Mouse (Mus musculus) lung, embryonic 14.5 days (tissue): ENCODE measurements around the gene Maml2. TPM values are rescaled to one million over a fixed set of nuclear protein-coding genes. Genes with fewer than 3 reads are reported as not detected.

Experiments
- ATAC-seq: fragments of 200-750 bp; cut with Nextera tagmentation; 2 replicates; pipeline ENCODE4 v1.8.0; 2017; ENCODE audit warnings: mild to moderate bottlenecking, moderate TSS enrichment, moderate library complexity; ENCODE audit not compliant: insufficient read depth
- DNase-seq: peaks from one replicate; pipeline ENCODE4 v3.0.0-alpha.2; 2015
- H3K27ac ChIP-seq: fragments of 300-500 bp; sonication (generic); 2 replicates; pipeline ENCODE4 v1.5.1; 2014; ENCODE audit warnings: low read depth, mild to moderate bottlenecking, moderate library complexity
- H3K27me3 ChIP-seq: fragments of 300-500 bp; sonication (generic); 2 replicates; pipeline ENCODE4 v1.6.1; 2014; ENCODE audit warnings: low read length, control low read depth; ENCODE audit not compliant: insufficient read depth
- H3K36me3 ChIP-seq: fragments of 300-500 bp; sonication (generic); 2 replicates; pipeline ENCODE4 v1.6.1; 2014; ENCODE audit warnings: control low read depth; ENCODE audit not compliant: insufficient read depth
- H3K4me1 ChIP-seq: fragments of 300-500 bp; sonication (generic); 2 replicates; pipeline ENCODE4 v1.6.1; 2014; ENCODE audit warnings: antibody characterized with exemption, control low read depth; ENCODE audit not compliant: insufficient read depth
- H3K4me2 ChIP-seq: fragments of 300-500 bp; sonication (generic); 2 replicates; pipeline ENCODE4 v1.6.1; 2014; ENCODE audit warnings: mild to moderate bottlenecking
- H3K4me3 ChIP-seq: fragments of 300-500 bp; sonication (generic); 2 replicates; pipeline ENCODE4 v1.5.1; 2014; ENCODE audit warnings: low read depth, low read length
- H3K9ac ChIP-seq: fragments of 300-500 bp; sonication (generic); 2 replicates; pipeline ENCODE4 v1.6.1; 2014
- H3K9me3 ChIP-seq: fragments of 300-500 bp; sonication (generic); 2 replicates; pipeline ENCODE4 v1.6.1; 2016; ENCODE audit warnings: low read depth, low read length, control low read depth
- CTCF ChIP-seq: IDR thresholded peaks from 2 replicates; pipeline ENCODE4 v1.5.1; 2016; ENCODE audit warnings: antibody characterized with exemption, low read depth
- WGBS: fragments of 180-500 bp; shearing (Covaris S2); extraction: QIAGEN DNeasy Blood & Tissue Kit; methylation state at CpG from one replicate; pipeline ENCODE4 v1.1.7; 2014; 5-methylcytosine and 5-hydroxymethylcytosine counted together
- polyA plus RNA-seq: library from polyadenylated mRNA; unstranded; fragments of >200 nt; fragmentation: Nextera tagmentation; extraction: Ambion mirVana; gene quantifications from 2 replicates; pipeline ENCODE4 v1.2.1, GENCODE M21; 2014

Gene Maml2
- polyA plus RNA-seq, 1 experiment from 2014 or later: 12.3 TPM

- Histone ChIP-seq H3K4me1 (peaks cover 14% of the 10 kb centered on the region), H3K9ac (no peak within 1 kb of the TSS), H3K27me3 (no peaks in the 10 kb centered on the region), H3K4me2 (no peak within 1 kb of the TSS), H3K9me3 (no peaks in the 10 kb centered on the region), H3K36me3 (no peaks in the 10 kb centered on the region), H3K4me3 (no peak within 1 kb of the TSS), H3K27ac (peak within 1 kb of the TSS; percentile 65; the same call in 1 of the 2 replicates)
- no peak for TF ChIP-seq CTCF
- peak; percentile 22; the same call in 1 of the 2 replicates for ATAC-seq
- DNase-seq: peak; percentile 54
- 14% methylated on average over 4 of the region's 4 CpGs for WGBS
Observed at GRCm38 (mm10) chr9:13446703-13447285, 149.0 kb downstream of the Maml2 start, which contains the start of gene Gm17571. TSS of gene Gm17571 (minus strand) at chr9:13446753.

GRCm38 (mm10) chr9:13448716-13449115, 151.0 kb downstream of the Maml2 start:
- H3K4me2 ChIP-seq: no peak overlapping the region
- no peak overlapping the region for H3K4me3 ChIP-seq
- H3K4me1 ChIP-seq: peaks cover 11% of the 10 kb centered on the region
- DNase-seq (no peak), ATAC-seq (no peak)
- WGBS: 79% methylated on average over 3 of the region's 3 CpGs
- no peaks in the 10 kb centered on the region for H3K27me3 ChIP-seq
- TF ChIP-seq CTCF: no peak
- H3K9me3 ChIP-seq: no peaks in the 10 kb centered on the region
- H3K27ac ChIP-seq: no peak overlapping the region
- no peak overlapping the region for H3K9ac ChIP-seq
- no peaks in the 10 kb centered on the region for H3K36me3 ChIP-seq

DNA sequence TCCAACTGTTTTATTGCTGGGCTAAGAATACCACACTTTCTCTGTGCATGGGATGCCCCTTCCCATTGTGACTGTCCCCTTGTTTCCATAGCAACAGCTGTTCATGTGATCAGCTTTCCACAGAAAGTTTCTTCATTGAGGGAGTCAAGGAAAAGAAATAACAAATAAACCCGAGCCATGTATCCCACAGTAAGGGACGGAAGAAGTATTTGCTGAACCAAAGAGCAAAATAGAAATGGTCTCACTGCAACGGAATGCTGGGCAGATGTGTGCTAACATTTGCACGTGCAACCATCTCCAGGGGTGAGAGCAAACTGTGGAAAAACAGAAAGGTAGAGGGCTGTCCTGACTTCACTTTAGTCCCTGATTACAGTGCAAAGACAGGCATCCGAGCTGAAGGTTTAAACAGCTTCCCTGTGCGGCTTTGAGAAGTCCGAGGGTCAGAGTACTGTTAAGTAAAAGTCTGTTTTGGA, 156.9 kb downstream of the Maml2 start:
- TF ChIP-seq CTCF: no peak
- 15% methylated on average over 7 of the region's 7 CpGs for WGBS
- peak overlapping the region; percentile 77 for H3K27ac ChIP-seq
- peak; percentile 59 for DNase-seq
- peak; percentile 83 for ATAC-seq
- H3K36me3 ChIP-seq: no peaks in the 10 kb centered on the region
- no peak overlapping the region for H3K4me3 ChIP-seq
- no peak overlapping the region for H3K4me2 ChIP-seq
- H3K4me1 ChIP-seq: peaks cover 17% of the 10 kb centered on the region; the same call in 1 of the 2 replicates
- no peak overlapping the region for H3K9ac ChIP-seq
- H3K27me3 ChIP-seq: no peaks in the 10 kb centered on the region
- no peaks in the 10 kb centered on the region for H3K9me3 ChIP-seq

DNA sequence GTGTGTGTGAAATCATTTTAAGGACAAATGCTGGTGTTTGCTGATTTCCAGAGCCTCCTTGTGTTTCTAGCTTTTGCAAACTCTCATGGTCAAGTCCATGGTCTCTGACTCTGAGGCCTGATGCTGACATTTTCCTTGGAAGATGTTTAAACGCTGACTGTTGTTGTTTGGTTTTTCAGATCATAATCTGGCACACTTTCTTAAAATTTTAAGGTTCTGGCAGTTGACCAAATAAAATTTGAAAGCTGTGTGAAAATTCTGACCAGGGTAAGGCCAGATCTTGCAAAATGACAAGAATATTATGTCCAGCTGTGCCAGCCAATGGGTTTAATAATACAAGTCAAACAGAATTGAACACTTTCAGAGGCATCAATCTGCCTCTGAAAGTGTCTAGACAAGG, 157.5 kb downstream of the Maml2 start:
- Histone ChIP-seq H3K9me3 (no peaks in the 10 kb centered on the region), H3K4me2 (no peak overlapping the region), H3K4me1 (peaks cover 17% of the 10 kb centered on the region; the same call in 1 of the 2 replicates), H3K27ac (peak overlapping the region; percentile 77; the same call in 1 of the 2 replicates), H3K36me3 (no peaks in the 10 kb centered on the region), H3K4me3 (no peak overlapping the region), H3K27me3 (no peaks in the 10 kb centered on the region), H3K9ac (no peak overlapping the region)
- ATAC-seq (no peak), DNase-seq (peak; percentile 50)
- no peak for TF ChIP-seq CTCF
- 14% methylated on average over 1 of the region's 1 CpGs for WGBS

DNA sequence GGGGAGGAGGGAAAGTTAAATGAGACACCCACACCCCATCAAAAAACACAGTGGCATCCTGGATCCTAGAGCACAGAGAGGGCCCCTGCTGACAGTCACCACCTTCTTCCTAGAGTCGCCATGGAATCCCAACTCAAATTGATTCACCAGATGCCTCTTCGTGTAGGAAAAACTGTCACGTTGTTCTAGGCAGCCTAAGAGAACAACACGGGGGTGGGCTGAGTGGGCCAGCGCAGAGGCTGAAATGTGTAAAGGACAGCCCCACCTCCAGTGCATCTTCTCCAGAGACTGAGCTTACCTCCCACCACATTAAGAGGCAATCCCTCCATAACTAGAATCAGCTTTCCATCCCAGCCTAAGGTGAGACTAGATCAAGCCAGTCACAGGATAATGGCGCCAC, 160.0 kb downstream of the Maml2 start:
- no peak for TF ChIP-seq CTCF
- Histone ChIP-seq H3K27ac (no peak overlapping the region), H3K4me3 (no peak overlapping the region), H3K4me2 (no peak overlapping the region), H3K9ac (no peak overlapping the region), H3K36me3 (no peaks in the 10 kb centered on the region), H3K4me1 (peaks cover 17% of the 10 kb centered on the region; the same call in 1 of the 2 replicates), H3K27me3 (no peaks in the 10 kb centered on the region), H3K9me3 (no peaks in the 10 kb centered on the region)
- ATAC-seq (no peak), DNase-seq (no peak)
- 84% methylated on average over 6 of the region's 6 CpGs for WGBS

- ATAC-seq (no peak), DNase-seq (peak; percentile 38)
- no peak overlapping the region for H3K4me2 ChIP-seq
- TF ChIP-seq CTCF: no peak
- no peak overlapping the region for H3K4me3 ChIP-seq
- no peaks in the 10 kb centered on the region for H3K36me3 ChIP-seq
- WGBS: 24% methylated on average over 1 of the region's 1 CpGs
- no peaks in the 10 kb centered on the region for H3K9me3 ChIP-seq
- H3K27ac ChIP-seq: no peak overlapping the region
- H3K9ac ChIP-seq: no peak overlapping the region
- H3K27me3 ChIP-seq: no peaks in the 10 kb centered on the region
- peaks cover 13% of the 10 kb centered on the region; the same call in 1 of the 2 replicates for H3K4me1 ChIP-seq
Observed at GRCm38 (mm10) chr9:13459371-13459770, 161.6 kb downstream of the Maml2 start.

DNA sequence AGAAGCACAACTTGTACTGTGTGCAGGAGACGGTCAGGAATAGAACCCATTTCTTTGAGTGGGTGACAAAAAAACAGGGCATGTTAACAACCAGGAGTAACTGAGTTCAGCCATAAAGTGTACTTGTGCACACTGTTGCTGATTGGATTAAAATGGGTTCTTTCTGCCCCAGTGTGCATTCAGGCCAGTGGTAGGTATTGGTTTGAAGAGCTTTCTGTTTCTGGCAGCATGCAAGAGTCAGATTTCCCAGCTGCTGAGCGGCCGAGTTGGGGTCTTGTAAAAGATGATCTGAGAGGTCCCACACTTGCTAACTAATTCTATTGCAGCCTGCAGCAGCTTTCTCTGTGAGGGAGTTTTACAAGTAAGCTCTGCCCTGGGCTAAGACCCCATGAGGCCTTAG, 162.3 kb downstream of the Maml2 start:
- Histone ChIP-seq H3K4me3 (no peak overlapping the region), H3K4me1 (peaks cover 6% of the 10 kb centered on the region; the same call in 1 of the 2 replicates), H3K27ac (no peak overlapping the region), H3K27me3 (no peaks in the 10 kb centered on the region), H3K9ac (no peak overlapping the region), H3K36me3 (no peaks in the 10 kb centered on the region), H3K4me2 (no peak overlapping the region), H3K9me3 (no peaks in the 10 kb centered on the region)
- DNase-seq: no peak
- ATAC-seq: no peak
- no peak for TF ChIP-seq CTCF
- 70% methylated on average over 3 of the region's 3 CpGs for WGBS
